Mouse (Mus musculus): ENCODE data around the gene Tssk4.

Gene Tssk4

GRCm38 (mm10) chr14:55649884-55650283 lies at the start of gene Tssk4:
TSS of gene Tssk4 (plus strand) at chr14:55650184.
- DNase-seq, result no peak

DNA sequence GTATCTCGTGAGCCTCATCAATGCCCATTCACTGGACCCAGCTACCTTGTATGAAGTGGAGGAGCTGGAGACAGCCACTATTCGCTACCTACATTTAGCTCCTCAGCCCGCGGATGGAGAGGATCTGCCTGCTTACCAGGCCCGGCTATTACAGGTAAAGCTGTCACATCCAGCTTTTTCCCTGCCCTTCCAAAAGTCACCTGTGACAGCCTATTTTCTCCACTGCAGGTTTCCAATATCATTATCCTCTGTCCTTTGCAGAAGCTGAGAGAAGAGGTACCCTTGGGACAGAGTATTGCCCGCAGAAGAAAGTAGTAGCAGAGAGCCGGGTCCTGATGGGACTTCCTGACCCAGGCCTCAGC lies 46.7 kb upstream of the Tssk4 start, which contains the start of gene Irf9:
Irf9 (plus strand) TSS at position 301 of the 362 bp plus-strand sequence.
- no peak for DNase-seq

DNA sequence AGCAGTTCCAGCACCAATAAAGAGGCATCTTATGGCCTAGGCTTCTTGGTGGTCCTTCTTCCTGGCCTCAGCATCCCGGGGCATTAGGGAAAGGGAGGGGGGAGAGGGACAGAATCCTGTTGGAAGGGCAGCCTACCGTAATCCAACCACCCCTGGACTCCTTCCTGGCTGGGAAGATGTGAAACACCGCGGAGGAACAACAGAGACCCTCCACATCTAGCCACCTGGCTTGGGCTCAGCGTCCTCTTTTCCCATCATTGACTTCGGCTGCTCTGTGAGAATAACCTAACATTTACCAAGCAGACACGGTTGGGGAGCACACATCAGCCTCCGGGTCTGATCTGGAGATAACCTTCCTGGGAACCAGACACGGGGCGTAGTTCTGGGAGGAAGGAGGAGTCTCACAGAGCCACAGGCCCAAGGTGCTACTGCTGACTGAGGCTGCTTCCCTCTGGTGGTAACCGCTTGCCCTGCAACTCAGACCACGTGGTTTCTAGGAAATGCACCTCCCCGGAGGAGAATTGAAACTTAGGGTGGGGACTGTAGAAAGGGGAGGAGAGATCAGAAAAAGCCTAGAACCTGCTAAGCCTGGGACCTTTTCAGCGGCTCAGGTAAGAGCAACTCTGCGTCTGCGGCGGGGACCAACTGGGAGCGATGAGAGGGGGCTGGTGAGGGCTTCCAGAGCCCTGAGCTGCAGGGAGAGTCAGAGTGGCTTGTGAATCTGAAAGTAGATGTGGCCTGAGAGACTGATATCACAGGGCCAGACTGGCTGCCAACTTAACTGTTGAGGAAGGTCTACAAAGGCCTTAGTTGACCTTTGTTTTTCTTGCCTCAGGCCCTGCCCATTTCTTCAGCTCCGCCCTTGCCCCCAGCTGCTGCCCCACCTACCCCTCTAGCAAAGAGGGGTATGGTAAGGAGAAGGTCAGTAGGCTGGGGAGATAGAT lies 46.1 kb upstream of the Tssk4 start:
- peak; percentile 94 for DNase-seq

GRCm38 (mm10) chr14:55604823-55605222 lies 45.2 kb upstream of the Tssk4 start:
- DNase-seq, result no peak

GRCm38 (mm10) chr14:55605743-55606459 lies 44.1 kb upstream of the Tssk4 start:
- DNase-seq, result no peak

DNA sequence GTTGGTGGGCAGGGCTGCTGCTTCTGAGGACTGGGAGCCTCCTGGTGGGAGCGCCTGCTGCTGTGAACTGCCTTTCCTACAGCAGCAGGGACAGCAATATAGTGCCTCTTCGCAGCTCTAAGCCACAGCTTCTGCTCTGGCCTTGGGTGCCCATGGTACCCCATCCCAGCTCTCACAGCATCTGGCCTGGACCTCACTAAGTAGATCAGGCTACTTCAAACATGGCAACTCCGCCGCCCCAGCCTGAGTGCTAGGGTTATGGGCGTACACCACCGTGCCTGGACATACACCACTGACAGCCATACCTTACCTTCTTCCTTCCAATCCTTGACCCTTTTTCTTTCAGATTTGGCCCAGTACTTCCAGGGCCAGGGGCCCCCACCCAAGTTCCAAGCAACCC lies 41.6 kb upstream of the Tssk4 start:
- DNase-seq, result no peak

DNA sequence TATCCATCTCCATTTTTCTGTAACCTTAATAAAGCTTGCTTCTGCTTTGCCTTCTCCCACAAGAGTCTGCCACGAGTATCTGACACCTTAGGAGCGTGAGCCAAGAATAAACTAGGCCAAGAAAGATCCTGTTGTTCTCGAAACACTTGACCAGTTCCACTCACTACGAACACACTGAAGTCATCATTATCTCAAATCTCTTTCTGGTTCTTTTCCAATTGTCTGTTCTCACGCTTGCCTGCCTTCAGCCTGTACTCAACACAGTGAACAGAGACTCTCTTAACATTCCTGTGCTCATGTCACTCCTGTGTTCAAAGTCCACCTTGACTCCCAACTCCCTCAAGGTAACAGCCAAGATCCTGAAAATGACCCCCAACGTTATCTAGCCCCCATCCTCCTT lies 36.6 kb upstream of the Tssk4 start:
- no peak for DNase-seq

DNA sequence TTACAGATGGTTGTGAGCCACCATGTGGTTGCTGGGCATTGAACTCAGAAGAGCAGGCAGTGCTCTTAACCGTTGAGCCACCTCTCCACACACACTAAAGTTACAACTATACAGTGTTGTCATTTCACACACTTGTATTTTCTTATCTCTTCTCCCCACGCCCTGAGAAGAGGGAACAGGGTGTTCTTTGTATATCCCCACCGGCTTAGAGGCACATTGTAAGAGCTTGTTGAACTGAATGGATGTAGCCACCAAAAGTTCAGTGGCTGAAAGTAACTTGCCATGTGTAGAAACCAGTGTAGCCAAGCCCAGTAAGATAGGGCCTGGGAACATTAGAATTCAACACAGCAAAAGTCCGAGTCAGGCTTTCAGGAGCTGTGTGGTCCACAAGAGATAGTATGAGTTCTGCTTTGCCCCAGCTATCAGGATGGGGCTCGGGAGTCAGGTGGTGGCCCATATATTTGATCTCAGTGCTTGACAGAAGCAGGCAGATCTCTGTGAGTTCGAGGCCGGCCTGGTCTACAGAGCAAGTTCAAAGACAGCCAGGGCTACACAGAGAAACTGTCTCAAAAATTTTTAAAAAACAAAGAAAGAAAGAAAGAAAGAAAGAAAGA lies 35.3 kb upstream of the Tssk4 start:
- DNase-seq, result no peak

- no peak for DNase-seq
Observed at GRCm38 (mm10) chr14:55615876-55616275, 34.1 kb upstream of the Tssk4 start.

- no peak for DNase-seq
Observed at GRCm38 (mm10) chr14:55616844-55617243, 33.1 kb upstream of the Tssk4 start.

DNA sequence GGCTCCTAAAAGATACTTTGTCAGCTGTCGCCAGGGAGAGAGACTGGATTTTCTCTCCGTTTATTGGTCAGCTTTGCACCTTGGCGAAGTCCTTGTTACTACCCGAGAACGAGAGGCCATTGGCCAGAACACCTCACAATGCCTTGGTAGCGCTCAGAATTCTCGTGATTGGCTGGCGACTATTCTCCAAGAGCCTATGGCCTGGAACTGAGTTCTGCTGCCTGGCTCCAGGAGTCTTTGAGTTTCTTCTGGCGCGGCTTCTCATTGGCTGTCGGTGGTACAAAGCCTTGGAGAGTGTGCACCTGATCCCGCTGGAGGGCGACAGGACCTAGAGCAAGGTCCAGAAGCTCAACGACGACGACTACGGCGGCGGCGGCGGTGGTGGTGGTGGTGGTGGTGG lies 32.2 kb upstream of the Tssk4 start, which contains the start of gene Rec8:
Rec8 (plus strand) TSS at position 216 of the 400 bp plus-strand sequence.
- peak; percentile 35 for DNase-seq

DNA sequence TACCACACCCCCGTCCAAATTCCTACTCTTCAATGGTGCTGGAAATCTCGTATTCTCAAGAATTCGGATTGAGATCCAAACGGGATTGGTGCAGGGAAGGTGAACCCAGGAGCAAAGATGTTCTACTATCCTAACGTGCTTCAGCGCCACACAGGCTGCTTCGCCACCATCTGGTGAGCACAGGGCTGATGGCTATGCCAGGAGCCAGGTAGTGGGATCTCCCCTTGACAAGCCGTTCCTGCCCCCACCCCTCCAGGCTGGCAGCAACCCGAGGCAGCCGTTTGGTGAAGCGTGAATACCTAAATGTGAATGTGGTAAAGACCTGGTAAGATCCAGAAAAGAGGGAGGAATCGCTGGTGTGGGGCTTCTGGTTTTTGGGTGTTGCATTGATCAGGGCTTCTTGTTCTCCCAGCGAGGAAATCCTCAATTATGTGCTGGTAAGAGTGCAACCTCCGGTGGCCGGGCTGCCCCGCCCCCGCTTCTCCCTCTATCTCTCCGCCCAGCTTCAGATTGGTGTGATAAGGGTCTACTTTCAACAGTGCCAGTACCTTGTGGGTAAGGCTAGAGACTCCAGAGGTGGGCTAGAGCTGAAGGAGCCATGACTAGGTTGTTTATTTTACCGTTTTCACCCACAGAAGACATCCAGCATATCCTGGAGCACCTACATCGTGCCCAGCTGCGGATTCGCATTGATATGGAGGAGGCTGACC lies 31.3 kb upstream of the Tssk4 start:
- no peak for DNase-seq

- DNase-seq, result no peak
Observed at GRCm38 (mm10) chr14:55628077-55628827, 21.7 kb upstream of the Tssk4 start.

DNA sequence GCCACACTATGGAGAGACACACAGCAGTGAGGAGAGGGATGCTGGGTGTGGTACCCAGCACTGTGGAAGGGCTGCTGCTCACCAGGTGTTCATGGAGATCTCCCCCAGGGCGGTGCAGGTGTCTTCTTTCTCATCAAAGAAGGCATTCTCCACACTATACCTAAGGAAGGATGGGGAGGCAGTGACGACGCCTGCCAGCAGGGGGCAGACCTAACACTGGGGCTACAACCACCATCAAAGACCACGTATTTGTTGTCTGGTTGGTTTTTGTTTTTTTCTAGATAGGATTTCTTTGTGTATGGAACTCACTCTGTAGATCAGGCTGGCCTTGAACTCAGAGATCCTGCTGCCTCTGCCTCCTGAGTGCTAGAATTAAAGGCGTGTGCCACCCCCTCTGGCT lies 20.7 kb upstream of the Tssk4 start:
- peak; percentile 73 for DNase-seq

- peak; percentile 24 for DNase-seq
Observed at GRCm38 (mm10) chr14:55634874-55635522, 15.0 kb upstream of the Tssk4 start.

DNA sequence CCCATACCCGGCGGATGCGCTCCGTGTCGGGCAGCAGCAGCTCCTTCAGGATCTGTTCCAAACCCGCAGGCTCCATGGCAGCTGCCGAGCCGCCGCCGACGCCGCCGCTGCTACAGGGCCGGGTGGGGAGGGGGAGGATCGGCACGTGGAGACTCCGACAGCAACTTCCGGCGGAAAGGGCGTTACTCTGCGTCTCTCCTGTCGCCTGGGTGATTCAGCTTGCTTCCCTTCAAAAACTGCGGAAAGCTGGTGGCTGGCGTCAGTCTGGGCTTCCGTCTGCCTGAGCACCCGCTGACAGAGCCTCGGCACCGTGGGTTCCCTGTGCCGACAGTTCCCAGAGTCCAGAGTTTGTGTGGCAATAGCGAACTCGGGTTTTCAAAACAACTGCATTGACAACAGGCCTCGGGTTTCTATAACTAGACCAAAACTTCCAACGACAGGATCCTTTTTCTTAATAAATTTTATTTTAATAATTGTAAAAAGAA lies 14.4 kb upstream of the Tssk4 start, which contains the start of gene Ipo4:
Ipo4 (minus strand) TSS at position 435 of the 485 bp plus-strand sequence.
- peak; percentile 90 for DNase-seq

DNA sequence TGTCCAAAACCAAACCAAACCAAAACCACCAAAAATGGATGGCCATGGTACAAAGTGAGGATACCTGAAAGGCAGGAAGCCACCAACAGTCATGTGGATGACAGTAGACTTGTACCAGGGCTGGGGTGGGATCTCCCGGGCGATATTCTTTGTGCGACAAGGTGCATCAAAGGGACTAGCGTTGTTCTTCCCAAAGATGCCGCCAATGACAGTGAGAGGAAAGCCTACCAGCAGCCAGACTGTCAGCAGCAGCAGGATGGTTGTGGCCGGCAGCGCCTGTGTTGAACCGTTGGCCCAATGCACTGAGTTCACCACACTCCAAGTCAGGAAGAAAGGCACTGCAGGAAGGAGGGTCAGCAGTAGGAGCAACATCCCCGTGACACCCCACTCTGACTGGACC lies 12.2 kb upstream of the Tssk4 start, which contains the start of gene Gm49378:
Gm49378 (minus strand) TSS at position 101 of the 400 bp plus-strand sequence.
- no peak for DNase-seq

GRCm38 (mm10) chr14:55640816-55641215 lies 9.2 kb upstream of the Tssk4 start:
- no peak for DNase-seq

GRCm38 (mm10) chr14:55641291-55641690 lies 8.7 kb upstream of the Tssk4 start:
- no peak for DNase-seq

- no peak for DNase-seq
Observed at GRCm38 (mm10) chr14:55642679-55643059, 7.3 kb upstream of the Tssk4 start.

All from lung, postnatal 14 days (tissue).